Mouse (Mus musculus) adipocyte (in vitro differentiated cells): Measurements from ENCODE around the gene Kat7.

ENCODE experiments used
- DNase-seq: peaks from one replicate; pipeline ENCODE4 v3.0.0-alpha.2; 2016; ENCODE audit warnings: low spot score

The Kat7 gene

DNA sequence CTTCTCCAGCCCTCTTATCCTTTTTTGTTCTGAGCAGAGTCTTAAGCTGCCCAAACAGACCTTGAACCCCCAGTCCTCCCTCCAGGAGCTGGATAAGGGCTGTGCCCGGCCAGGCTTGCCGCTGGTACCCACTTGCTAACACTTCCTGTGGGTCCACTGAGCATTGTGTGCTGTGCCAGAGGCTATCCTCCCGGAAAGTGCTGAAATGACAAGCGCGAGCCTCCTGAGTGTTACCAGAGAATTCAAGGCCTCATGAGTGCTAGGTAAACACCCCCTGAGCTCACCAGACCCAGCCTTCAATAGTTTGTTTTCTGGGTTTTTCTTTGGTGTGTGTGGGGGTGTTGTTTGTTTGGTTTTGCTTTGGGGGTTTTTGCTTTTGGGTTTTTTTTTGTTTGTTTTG, 82.6 kb downstream of the Kat7 start:
- no peak for DNase-seq

DNA sequence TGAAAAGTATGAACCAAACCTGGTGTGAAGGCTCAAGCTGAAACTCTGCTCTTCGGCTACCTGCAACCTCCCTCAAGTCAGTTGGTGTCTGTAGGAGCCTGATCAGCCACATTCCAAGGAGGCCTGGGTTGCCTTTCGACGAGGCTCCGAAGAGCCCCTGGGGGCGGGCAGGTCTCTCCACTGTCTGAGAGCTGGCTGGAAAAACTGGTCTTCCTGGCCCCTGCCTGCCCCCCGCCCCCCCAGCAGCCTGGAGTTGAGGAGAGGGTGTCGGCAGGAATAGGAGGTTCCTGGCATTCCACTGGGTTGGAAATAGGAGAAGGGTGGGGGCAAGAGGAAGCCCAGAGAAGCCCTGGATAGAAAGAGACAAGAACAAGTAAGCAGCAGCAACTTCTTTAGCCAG, 84.6 kb downstream of the Kat7 start:
- DNase-seq: no peak
